Mouse (Mus musculus) testis, adult 2 months (tissue): Measurements from ENCODE around the gene Stoml3. TPM values are rescaled to one million over a fixed set of nuclear protein-coding genes. Genes with fewer than 3 reads are reported as not detected.

Experiments
- H3K27ac ChIP-seq: fragments of 200-500 bp; 2 replicates; pipeline ENCODE4 v1.5.1; 2012; ENCODE audit warnings: low read depth, low read length; ENCODE audit not compliant: control insufficient read depth, insufficient read depth
- H3K27me3 ChIP-seq: fragments of 200-500 bp; 2 replicates; pipeline ENCODE4 v1.6.1; 2012; ENCODE audit warnings: mild to moderate bottlenecking, low read length, moderate library complexity; ENCODE audit not compliant: control insufficient read depth, insufficient read depth
- H3K36me3 ChIP-seq: fragments of 200-500 bp; 2 replicates; pipeline ENCODE4 v1.6.1; 2012; ENCODE audit warnings: mild to moderate bottlenecking, low read length; ENCODE audit not compliant: control insufficient read depth, insufficient read depth
- H3K4me1 ChIP-seq: fragments of 200-500 bp; 2 replicates; pipeline ENCODE4 v1.6.1; 2012; ENCODE audit warnings: low read length; ENCODE audit not compliant: control insufficient read depth, insufficient read depth
- H3K4me3 ChIP-seq: fragments of 200-500 bp; 2 replicates; pipeline ENCODE4 v1.5.1; 2012; ENCODE audit warnings: low read depth, mild to moderate bottlenecking, low read length, moderate library complexity, mixed read lengths; ENCODE audit not compliant: control insufficient read depth
- CTCF ChIP-seq: fragments of 200-500 bp; IDR thresholded peaks from 2 replicates; pipeline ENCODE4 v1.5.1; 2012; ENCODE audit warnings: low read depth, mild to moderate bottlenecking, inconsistent platforms, low read length, moderate library complexity; ENCODE audit not compliant: control insufficient read depth, insufficient read depth, insufficient replicate concordance
- POLR2A ChIP-seq: fragments of 200-500 bp; IDR thresholded peaks from 2 replicates; pipeline ENCODE4 v1.6.1; 2012; ENCODE audit warnings: low read depth, mild to moderate bottlenecking, inconsistent platforms, low read length, moderate library complexity; ENCODE audit not compliant: control insufficient read depth
- polyA plus RNA-seq: library from polyadenylated mRNA; depleted of rRNA; stranded (reverse); fragments of >200 nt; gene quantifications from 2 replicates; pipeline ENCODE4 v1.2.3, GENCODE M21; 2012; rRNA removed

The Stoml3 gene
- polyA plus RNA-seq, result not detected in 2 replicates

- no peaks in the 10 kb centered on the region for H3K27me3 ChIP-seq
- no peak within 1 kb of the TSS for H3K4me3 ChIP-seq
Measured at GRCm38 (mm10) chr3:53488353-53488752, at the start of gene Stoml3. Gene Stoml3, plus strand, starts transcription at chr3:53488653.

GRCm38 (mm10) chr3:53445540-53445939 is 42.9 kb upstream of the Stoml3 start:
- Histone ChIP-seq H3K36me3 (no peaks in the 10 kb centered on the region), H3K4me1 (no peaks in the 10 kb centered on the region), H3K27me3 (no peaks in the 10 kb centered on the region), H3K4me3 (peak overlapping the region; percentile 18; the same call in 1 of the 2 replicates), H3K27ac (no peak overlapping the region)
- TF ChIP-seq POLR2A, result no peak
- no peak for TF ChIP-seq CTCF

More at GRCm38 (mm10) chr3:53488353-53488752, at the start of gene Stoml3:
- TF ChIP-seq CTCF (no peak), POLR2A (no peak)
- Histone ChIP-seq H3K36me3 (no peaks in the 10 kb centered on the region), H3K4me1 (peaks cover 3% of the 10 kb centered on the region; the same call in 1 of the 2 replicates), H3K27ac (no peak within 1 kb of the TSS)

GRCm38 (mm10) chr3:53446801-53447200 is 41.7 kb upstream of the Stoml3 start:
- no peak for TF ChIP-seq POLR2A
- TF ChIP-seq CTCF, result no peak
- Histone ChIP-seq H3K4me1 (no peaks in the 10 kb centered on the region), H3K27me3 (no peaks in the 10 kb centered on the region), H3K27ac (no peak overlapping the region), H3K36me3 (no peaks in the 10 kb centered on the region), H3K4me3 (no peak overlapping the region)

GRCm38 (mm10) chr3:53448208-53448607 is 40.2 kb upstream of the Stoml3 start:
- TF ChIP-seq CTCF (no peak; the same call in 1 of the 2 replicates), POLR2A (no peak)
- H3K27me3 ChIP-seq, result no peaks in the 10 kb centered on the region
- no peak overlapping the region for H3K27ac ChIP-seq
- no peaks in the 10 kb centered on the region; the same call in 1 of the 2 replicates for H3K36me3 ChIP-seq
- no peaks in the 10 kb centered on the region for H3K4me1 ChIP-seq
- H3K4me3 ChIP-seq, result no peak overlapping the region

- no peaks in the 10 kb centered on the region; the same call in 1 of the 2 replicates for H3K36me3 ChIP-seq
- no peak overlapping the region for H3K4me3 ChIP-seq
- H3K27ac ChIP-seq, result no peak overlapping the region
- H3K4me1 ChIP-seq, result no peaks in the 10 kb centered on the region
- H3K27me3 ChIP-seq, result no peaks in the 10 kb centered on the region
- no peak for TF ChIP-seq CTCF
- no peak for TF ChIP-seq POLR2A
Measured at GRCm38 (mm10) chr3:53450666-53451065, 37.8 kb upstream of the Stoml3 start.

- no peaks in the 10 kb centered on the region for H3K27me3 ChIP-seq
- no peak for TF ChIP-seq CTCF
- no peak for TF ChIP-seq POLR2A
- H3K27ac ChIP-seq, result no peak overlapping the region
- H3K36me3 ChIP-seq, result peaks cover 1% of the 10 kb centered on the region; the same call in 1 of the 2 replicates
- no peak overlapping the region for H3K4me3 ChIP-seq
- no peaks in the 10 kb centered on the region for H3K4me1 ChIP-seq
Measured at GRCm38 (mm10) chr3:53452351-53452750, 36.1 kb upstream of the Stoml3 start.

- H3K27ac ChIP-seq, result no peak overlapping the region
- H3K27me3 ChIP-seq, result no peaks in the 10 kb centered on the region
- TF ChIP-seq CTCF, result no peak
- no peak for TF ChIP-seq POLR2A
- no peak overlapping the region for H3K4me3 ChIP-seq
- H3K36me3 ChIP-seq, result peaks cover 1% of the 10 kb centered on the region
- no peaks in the 10 kb centered on the region for H3K4me1 ChIP-seq
Measured at GRCm38 (mm10) chr3:53453346-53453745, 35.1 kb upstream of the Stoml3 start.
